Mouse (Mus musculus) heart, postnatal 25 days (tissue): Measurements from ENCODE around the gene Ccdc155. TPM values are rescaled to one million over a fixed set of nuclear protein-coding genes. Genes with fewer than 3 reads are reported as not detected.

Experiments
- DNase-seq: peaks from one replicate; pipeline ENCODE4 v3.0.0; 2022; ENCODE audit warnings: low spot score
- intact Hi-C: fragments of 180-260 bp; cut with DNase I; formaldehyde crosslinking; loops from one replicate; pipeline ENCODE4 v1.15.1; 2025
- total RNA-seq, 2 experiments: library from RNA; stranded (reverse); gene quantifications; 2 replicates each; pipeline ENCODE4 v1.2.3; 2021

The Ccdc155 gene
- total RNA-seq: not detected

DNA sequence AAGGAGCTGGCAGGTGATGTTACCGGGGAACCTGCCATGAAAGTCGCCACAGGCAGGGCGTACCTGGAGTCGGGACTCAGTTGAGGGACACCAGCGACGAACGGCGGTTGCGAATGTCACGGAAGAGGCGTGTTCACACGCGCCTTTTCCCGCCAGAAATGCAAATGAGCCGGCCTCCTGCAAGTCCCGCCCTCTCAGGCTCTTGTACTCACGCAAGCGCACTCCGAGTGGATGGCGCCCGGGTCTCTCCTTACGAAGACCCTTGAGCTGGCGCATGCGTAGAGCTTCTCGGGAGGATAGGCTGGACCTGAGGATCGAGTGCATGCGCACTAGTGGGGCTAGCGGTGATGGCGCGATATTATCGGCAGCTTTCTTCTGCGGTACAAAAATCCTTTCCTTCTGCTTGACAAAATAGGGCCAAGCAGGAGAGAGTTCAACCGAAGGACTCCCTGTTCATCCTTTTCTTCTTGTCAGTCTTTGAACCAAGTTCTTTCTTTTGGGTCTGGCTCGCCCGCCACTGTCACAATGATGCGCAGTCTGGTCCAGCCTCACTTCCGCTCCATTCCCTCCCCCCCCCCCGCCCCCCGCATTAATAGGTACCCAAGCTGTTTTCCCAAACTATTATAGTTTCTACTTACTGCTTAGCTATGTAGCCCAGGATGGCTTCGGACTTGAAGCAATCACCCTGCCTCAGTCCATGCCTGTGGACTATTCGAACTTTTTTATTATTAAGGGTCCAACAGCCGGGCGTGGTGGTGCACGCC is at the start of gene Ccdc155:
Ccdc155 (minus strand) TSS at position 513 of the 764 bp plus-strand sequence.
- peak; percentile 78 for DNase-seq
- intact Hi-C loops: no loop called here

- intact Hi-C loops: no loop called here
- no peak for DNase-seq
Measured at GRCm38 (mm10) chr7:45253806-45254205, 49.1 kb upstream of the Ccdc155 start.

DNA sequence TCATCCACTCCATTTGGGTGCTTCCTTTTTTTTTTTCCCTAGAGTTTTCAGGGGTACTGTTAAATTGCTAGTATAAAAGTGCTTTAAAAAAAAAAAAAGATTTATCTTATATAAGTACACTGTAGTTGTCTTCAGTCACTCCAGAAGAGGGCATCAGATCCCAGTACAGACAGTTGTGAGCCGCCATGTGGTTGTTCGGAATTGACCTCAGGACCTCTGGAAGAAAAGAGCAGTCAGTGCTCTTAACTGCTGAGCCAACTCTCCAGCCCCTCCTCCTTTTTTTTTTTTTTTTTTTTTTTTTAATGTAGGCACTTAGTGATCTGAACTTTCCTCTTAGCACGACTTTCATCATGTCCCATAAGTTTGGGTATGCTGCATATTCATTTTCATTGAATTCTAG is 43.0 kb upstream of the Ccdc155 start:
- intact Hi-C loops: no loop called here
- no peak for DNase-seq

GRCm38 (mm10) chr7:45241389-45241749 is 36.7 kb upstream of the Ccdc155 start:
- no peak for DNase-seq
- intact Hi-C loops: no loop called here

DNA sequence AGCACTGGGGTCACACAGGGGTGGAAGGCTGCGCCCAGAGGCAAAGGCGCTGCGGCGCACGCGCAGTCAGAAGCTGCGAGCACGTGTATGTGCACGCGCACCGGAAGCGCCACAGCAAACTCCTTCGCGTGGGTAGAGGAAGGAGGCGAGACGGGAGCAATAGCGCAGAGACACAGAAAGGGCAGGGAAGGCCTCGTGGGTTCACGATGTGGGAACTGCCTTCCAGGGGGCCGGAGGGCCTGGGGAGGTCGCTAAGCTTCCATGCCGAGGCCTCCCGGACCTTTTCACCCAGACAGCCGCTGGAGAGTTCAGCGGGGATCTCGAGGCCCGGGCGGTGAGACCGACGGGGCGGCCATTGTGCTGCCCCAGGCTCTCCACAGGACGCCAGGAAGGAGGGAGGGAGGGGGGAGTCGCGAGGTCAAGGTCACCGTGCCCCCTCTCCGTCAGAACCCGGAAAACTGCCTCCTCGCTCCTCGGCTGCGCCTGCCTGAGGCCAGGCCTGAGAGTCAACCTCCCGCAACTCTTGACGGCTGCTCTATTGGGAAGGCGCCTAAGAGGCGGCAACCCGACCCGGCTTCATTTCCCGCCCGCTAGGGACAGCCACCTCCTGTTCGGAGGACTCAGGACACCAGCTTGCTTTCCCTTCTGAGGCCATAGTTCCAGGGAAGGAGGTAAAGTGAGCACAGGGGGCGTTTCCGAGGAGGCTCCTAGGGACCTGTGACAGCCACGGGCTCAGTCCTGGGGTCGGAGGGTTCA is 36.1 kb upstream of the Ccdc155 start, which contains the start of gene Slc6a16:
Slc6a16 (plus strand) TSS at position 453 of the 756 bp plus-strand sequence.
- no peak for DNase-seq
- intact Hi-C loops: no loop called here

DNA sequence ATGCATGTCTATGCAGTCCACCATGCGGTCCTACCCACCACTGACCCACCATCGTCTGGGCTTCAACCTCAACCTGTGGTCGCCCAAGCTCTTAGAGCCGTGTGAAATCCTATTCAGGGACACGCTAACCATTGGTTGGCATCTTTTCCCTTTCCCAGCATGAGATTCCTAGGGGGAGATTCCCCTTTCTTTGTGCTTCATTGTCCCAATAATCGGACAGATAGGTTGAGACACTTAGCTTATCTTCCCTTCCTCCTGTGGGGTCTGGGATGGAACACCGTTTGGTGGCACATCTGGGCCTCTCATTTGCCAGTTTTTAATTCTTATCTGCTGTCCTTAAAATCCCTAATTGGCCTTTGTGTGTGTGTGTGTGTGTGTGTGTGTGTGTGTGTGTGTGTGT is 35.4 kb upstream of the Ccdc155 start:
- intact Hi-C loops: no loop called here
- no peak for DNase-seq

GRCm38 (mm10) chr7:45238723-45239496 is 34.2 kb upstream of the Ccdc155 start, which contains the start of gene Cd37:
Gene Cd37 (minus strand): TSS chr7:45239115.
- intact Hi-C loops: no loop called here
- DNase-seq: no peak

GRCm38 (mm10) chr7:45237747-45238699 is 33.3 kb upstream of the Ccdc155 start:
- intact Hi-C loops: no loop called here
- DNase-seq: no peak

DNA sequence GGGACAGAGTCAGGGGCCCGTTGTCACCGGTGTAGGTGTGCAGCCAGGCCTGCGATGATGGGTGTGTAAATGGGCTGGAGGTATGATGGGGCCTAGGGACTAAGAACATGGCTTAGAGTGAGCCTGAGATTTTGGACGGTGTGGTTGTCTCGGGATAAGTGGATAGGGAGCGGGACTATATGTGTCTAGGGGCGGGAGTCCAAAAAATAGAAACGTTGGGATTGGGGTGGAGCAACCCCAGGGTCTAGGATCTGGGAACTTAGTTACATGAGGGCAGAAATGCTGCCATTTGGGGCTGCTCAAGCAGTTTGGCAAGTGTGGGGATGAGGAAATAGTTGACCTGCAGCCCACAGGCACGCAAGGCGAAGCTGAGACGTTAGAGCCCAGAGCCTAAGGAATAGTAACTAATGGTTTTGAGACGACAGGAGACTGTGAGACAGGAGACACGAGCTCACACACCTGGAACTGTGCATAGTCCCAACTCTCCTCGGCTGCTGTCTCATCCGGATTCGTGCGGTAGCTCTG is 31.0 kb upstream of the Ccdc155 start:
- no peak for DNase-seq
- intact Hi-C loops: no loop called here

DNA sequence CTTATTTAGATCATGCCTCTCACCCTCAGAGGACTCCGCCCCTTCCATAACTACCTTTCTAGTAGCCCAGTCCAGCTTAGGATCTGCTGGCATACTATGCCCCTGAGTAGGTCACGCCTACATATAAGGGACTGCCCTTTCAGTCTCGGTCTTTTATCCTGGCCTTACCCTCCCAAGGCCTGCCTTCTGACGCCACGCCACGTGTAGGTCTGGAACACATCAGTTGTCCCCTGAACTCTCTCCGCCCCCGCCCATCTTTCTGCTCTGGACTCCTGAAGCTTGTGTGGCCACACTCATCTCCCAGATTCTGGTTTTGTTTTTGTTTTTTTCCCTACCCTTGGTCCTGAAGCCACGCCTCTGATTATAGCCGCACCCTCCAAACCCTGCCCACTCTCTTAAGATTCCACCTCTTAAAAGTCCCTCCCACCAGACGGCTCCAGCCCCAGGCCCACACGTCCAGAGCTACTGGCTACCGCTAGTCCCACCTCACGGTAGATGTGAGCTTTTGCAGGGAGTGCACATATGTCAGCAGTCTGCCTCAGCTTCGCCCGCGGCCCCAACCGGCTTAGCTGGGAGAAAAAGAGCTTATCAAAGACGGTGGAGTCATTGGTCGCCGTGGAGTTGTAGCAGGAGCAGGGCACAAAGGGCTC is 30.4 kb upstream of the Ccdc155 start:
- intact Hi-C loops: no loop called here
- peak; percentile 24 for DNase-seq

- no peak for DNase-seq
- intact Hi-C loops: no loop called here
Measured at GRCm38 (mm10) chr7:45234333-45234841, 29.7 kb upstream of the Ccdc155 start.

GRCm38 (mm10) chr7:45233580-45234332 is 29.1 kb upstream of the Ccdc155 start:
- intact Hi-C loops: no loop called here
- DNase-seq: no peak

DNA sequence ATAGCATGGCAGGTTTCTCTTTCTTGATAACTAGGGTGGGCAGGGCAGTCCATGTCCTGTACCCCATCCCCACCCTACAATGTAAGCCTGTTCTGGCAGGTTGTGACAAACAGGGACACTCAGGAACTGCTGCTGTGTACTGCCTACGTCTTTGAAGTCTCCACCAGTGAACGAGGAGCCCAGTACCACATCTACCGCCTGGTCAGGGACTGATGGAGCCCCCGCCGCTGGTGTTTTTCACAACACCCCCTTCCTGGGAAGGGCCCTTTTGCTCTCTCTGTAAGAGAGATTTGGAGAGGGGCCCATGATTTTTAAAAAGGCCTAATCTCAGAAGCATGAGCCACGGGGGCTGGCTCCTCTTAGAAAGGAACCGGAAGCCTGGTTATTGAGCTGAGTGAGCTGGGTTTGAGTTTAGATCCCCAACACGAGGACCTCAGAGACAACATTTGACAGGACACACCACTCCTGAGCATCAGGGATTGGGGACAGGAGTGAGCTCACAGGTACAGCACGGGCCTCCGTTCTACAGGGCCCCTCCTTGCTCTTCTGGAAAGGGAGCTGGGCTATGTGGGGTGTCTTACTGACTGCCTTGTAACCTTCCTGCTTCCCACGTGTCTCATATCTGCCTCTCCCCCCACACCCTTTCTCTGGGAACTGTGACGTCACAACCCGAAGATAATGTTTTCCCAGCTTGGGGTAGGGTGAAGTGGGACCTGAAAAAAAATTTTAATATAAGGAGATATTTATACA is 28.2 kb upstream of the Ccdc155 start:
- intact Hi-C loops: no loop called here

DNA sequence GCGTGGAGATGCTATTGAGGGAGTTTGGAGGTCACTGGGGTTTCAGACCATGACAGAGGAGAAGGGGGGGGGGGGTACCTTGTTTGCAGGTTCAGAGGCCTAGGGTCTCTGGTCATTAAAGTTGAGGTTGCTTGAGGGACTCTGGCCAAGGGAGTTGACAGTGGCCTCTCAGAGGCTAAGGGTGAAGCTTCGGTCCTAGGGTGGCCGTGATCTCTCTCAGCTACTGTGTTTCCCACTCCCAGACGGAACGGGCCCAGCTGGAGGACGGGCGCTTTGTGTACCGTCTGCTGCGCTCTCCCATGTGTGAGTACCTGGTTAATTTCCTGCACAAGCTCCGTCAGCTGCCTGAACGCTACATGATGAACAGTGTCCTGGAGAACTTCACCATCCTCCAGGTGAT is 27.2 kb upstream of the Ccdc155 start:
- DNase-seq: no peak
- intact Hi-C loops: no loop called here

More for the DNA sequence above, 28.2 kb upstream of the Ccdc155 start:
- DNase-seq: no peak

DNA sequence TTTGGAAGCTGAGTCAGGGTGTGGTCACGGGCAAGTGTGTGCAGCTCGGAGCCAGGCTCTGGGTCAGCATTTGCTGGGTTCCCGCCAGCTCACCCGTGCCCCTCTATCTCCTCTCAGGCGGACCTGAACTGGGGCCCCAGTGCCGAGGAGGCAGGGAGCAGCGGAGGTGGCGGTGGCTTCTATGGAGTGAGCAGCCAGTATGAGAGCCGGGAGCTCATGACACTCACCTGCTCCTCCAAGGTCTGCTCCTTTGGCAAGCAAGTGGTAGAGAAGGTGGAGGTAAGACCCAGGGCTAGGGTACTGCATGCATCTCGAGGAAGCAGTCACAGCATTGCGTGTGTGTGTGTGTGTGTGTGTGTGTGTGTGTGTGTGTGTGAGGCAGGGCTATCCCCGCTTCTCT is 26.5 kb upstream of the Ccdc155 start:
- DNase-seq: no peak
- intact Hi-C loops: no loop called here

DNA sequence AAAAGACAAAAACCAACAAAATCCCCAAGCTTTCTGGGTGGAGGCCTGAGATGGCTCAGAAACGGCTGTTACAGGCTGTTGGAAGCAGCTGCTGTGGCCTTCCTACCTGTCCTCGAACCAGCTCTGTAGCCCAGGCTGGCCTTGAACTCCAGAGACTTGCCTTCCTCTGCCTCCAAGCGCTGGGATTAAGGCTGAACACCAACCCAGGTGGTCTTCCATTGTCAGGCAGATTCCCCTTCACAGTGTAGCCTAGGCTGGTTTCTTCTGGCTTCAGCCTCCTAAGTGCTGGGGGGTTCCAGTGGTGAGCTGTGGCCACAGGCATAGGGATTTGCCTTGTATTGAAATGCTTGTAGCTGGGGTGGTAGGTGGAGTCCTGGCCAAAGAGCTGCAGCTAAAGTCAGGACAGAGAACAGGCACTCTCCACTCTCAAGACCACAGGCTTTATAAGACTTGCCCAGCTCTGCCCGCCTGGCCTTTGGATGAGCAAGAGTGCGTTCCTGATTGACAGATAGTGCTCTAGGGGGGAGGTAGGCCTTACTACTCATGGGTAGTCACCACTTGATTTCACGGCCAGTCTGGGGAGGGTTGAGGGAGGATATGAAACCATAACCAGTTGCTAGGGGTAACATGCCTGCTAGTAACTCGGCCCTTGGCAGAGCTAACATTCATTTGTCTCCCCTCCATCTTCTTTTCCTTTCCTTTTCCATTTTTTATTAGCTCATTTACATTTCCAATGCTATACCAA is 24.9 kb upstream of the Ccdc155 start:
- no peak for DNase-seq
- intact Hi-C loops: no loop called here
